Mouse (Mus musculus) midbrain, embryonic 14.5 days (tissue): Measurements from ENCODE around the gene Cyfip2. TPM values are rescaled to one million over a fixed set of nuclear protein-coding genes. Genes with fewer than 3 reads are reported as not detected.

Experiments
- ATAC-seq: fragments of 200-750 bp; cut with Nextera tagmentation; 2 replicates; pipeline ENCODE4 v1.8.0; 2017; ENCODE audit warnings: moderate number of reproducible peaks, moderate library complexity; ENCODE audit not compliant: low FRiP score, low TSS enrichment
- DNase-seq: peaks from one replicate; pipeline ENCODE4 v3.0.0-alpha.2; 2015
- H3K27ac ChIP-seq: fragments of 300-500 bp; sonication (generic); replicated peaks from 2 replicates; pipeline ENCODE4 v1.5.1; 2014; ENCODE audit warnings: mild to moderate bottlenecking, low read depth, low read length, moderate library complexity
- H3K27me3 ChIP-seq: fragments of 300-500 bp; sonication (generic); 2 replicates; pipeline ENCODE4 v1.6.1; 2014; ENCODE audit warnings: low read length, control low read depth, mixed read lengths; ENCODE audit not compliant: control insufficient read depth, insufficient read depth
- H3K36me3 ChIP-seq: fragments of 300-500 bp; sonication (generic); 2 replicates; pipeline ENCODE4 v1.6.1; 2014; ENCODE audit warnings: low read length, control low read depth; ENCODE audit not compliant: control insufficient read depth, insufficient read depth
- H3K4me1 ChIP-seq: fragments of 300-500 bp; sonication (generic); 2 replicates; pipeline ENCODE4 v1.6.1; 2014; ENCODE audit warnings: mild to moderate bottlenecking, antibody characterized with exemption, low read length, control low read depth; ENCODE audit not compliant: control insufficient read depth, insufficient read depth
- H3K4me2 ChIP-seq: fragments of 300-500 bp; sonication (generic); 2 replicates; pipeline ENCODE4 v1.6.1; 2014; ENCODE audit warnings: mild to moderate bottlenecking, low read length, moderate library complexity
- H3K4me3 ChIP-seq: fragments of 300-500 bp; sonication (generic); replicated peaks from 2 replicates; pipeline ENCODE4 v1.5.1; 2014; ENCODE audit warnings: low read depth, low read length
- H3K9ac ChIP-seq: fragments of 300-500 bp; sonication (generic); replicated peaks from 2 replicates; pipeline ENCODE4 v1.6.1; 2014; ENCODE audit warnings: mild to moderate bottlenecking, low read length, moderate library complexity
- H3K9me3 ChIP-seq: fragments of 300-500 bp; sonication (generic); 2 replicates; pipeline ENCODE4 v1.6.1; 2016; ENCODE audit warnings: low read length, control low read depth, mixed read lengths; ENCODE audit not compliant: control insufficient read depth
- WGBS: fragments of 180-500 bp; shearing (Covaris S2); extraction: QIAGEN DNeasy Blood & Tissue Kit; methylation state at CpG from one replicate; pipeline ENCODE4 v1.1.7; 2014; 5-methylcytosine and 5-hydroxymethylcytosine counted together
- polyA plus RNA-seq: library from polyadenylated mRNA; unstranded; fragments of >200 nt; fragmentation: Nextera tagmentation; extraction: Ambion mirVana; gene quantifications from 2 replicates; pipeline ENCODE4 v1.2.1, GENCODE M21; 2014

Cyfip2 gene
- polyA plus RNA-seq, 1 experiment from 2014 or later: 112 TPM

DNA sequence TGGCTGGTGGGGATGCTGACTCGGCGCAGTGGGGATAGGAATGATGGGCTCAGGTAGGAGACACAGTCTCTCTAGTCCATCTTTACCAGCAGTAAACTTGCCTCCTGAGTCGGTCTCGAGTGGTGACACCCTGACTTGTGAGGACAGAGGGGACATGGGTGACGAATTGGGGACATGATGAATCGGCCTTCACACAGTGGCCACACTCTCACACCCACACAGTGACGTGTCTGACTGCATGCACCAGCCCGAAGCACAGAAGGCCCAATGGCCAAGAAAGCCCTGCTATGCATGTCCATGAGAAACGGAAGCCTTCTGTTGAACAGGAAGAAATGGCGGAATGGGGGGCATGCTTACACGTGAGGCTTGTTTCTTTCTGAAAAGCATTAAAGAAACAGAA, 49.4 kb downstream of the Cyfip2 start:
- H3K4me3 ChIP-seq: no peak overlapping the region
- H3K9me3 ChIP-seq: no peaks in the 10 kb centered on the region
- H3K9ac ChIP-seq: no peak overlapping the region
- peaks cover 98% of the 10 kb centered on the region for H3K36me3 ChIP-seq
- H3K4me1 ChIP-seq: no peaks in the 10 kb centered on the region
- H3K27ac ChIP-seq: no peak overlapping the region
- no peak overlapping the region for H3K4me2 ChIP-seq
- 95% methylated on average over 11 of the region's 11 CpGs for WGBS
- no peak for ATAC-seq
- no peak for DNase-seq
- H3K27me3 ChIP-seq: no peaks in the 10 kb centered on the region

DNA sequence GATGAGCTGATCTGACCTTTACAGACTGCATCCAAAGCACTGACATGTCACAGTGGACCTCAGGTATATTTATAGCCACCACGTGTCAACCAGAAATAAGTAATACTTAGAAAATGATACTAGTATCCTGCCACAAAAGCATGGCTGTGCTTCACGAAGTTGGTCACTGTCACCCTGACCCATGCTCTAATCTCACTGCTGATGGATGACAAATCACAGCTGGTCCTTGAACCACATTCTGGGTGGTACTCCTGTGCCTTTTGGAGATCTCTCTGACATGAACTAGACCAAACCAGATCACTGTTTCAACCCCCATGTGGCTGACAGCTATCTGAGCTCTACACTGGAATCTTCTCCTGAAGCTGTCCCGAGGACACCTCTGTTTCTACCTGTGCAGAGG, 49.8 kb downstream of the Cyfip2 start:
- no peak for ATAC-seq
- H3K9me3 ChIP-seq: no peaks in the 10 kb centered on the region
- WGBS: 92% methylated on average over 3 of the region's 3 CpGs
- no peak overlapping the region for H3K4me2 ChIP-seq
- H3K27me3 ChIP-seq: no peaks in the 10 kb centered on the region
- no peak overlapping the region for H3K9ac ChIP-seq
- H3K4me1 ChIP-seq: no peaks in the 10 kb centered on the region
- no peak for DNase-seq
- no peak overlapping the region for H3K4me3 ChIP-seq
- H3K36me3 ChIP-seq: peaks cover 98% of the 10 kb centered on the region
- H3K27ac ChIP-seq: no peak overlapping the region

DNA sequence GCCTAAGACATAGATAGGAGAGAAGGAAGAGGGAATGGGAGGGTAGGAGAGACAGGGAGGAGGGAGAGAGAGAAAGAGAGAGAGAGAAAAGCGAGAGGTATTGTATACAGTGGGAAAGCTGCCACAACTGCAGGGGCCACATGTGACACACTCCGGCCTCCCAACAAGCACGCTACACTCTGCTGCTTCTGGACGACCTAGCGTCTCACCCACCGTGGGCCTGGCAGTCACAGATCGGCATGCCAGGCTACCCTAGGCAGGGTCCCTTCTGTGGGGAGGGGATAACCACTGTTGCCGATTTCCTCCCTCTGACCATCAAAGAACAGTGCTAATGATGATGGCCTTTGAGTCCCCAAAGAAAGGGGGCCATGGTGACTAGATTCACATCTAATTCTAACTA, 53.9 kb downstream of the Cyfip2 start:
- Histone ChIP-seq H3K4me2 (no peak overlapping the region), H3K4me3 (no peak overlapping the region), H3K27ac (no peak overlapping the region), H3K9ac (no peak overlapping the region), H3K27me3 (no peaks in the 10 kb centered on the region), H3K9me3 (no peaks in the 10 kb centered on the region), H3K4me1 (no peaks in the 10 kb centered on the region), H3K36me3 (peaks cover 94% of the 10 kb centered on the region)
- DNase-seq (no peak), ATAC-seq (no peak)
- 97% methylated on average over 8 of the region's 8 CpGs for WGBS

DNA sequence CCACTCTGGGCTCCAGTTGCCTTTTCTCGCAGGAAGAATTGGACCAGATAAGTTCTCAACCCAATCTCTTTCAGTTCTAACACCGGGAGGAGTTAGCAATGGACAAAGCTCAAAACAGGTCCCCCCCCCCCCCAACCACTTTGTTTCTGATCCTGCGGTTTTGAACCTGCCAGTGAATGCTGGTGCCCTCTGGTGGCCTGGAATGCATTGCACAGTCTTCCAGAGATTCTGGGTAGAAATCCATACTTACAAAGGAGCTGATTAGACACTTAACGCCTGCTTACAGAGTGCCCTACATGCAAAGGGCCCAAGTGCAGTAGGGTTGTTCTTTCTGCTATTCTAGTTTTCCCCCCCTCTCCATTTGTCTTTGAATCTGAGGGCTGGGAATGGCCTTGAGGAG, 54.5 kb downstream of the Cyfip2 start:
- Histone ChIP-seq H3K4me3 (no peak overlapping the region), H3K36me3 (peaks cover 94% of the 10 kb centered on the region), H3K27me3 (no peaks in the 10 kb centered on the region), H3K9ac (no peak overlapping the region), H3K4me2 (no peak overlapping the region), H3K9me3 (no peaks in the 10 kb centered on the region), H3K27ac (no peak overlapping the region), H3K4me1 (no peaks in the 10 kb centered on the region)
- DNase-seq (peak; percentile 51), ATAC-seq (no peak)
- WGBS: 69% methylated on average over 4 of the region's 4 CpGs

DNA sequence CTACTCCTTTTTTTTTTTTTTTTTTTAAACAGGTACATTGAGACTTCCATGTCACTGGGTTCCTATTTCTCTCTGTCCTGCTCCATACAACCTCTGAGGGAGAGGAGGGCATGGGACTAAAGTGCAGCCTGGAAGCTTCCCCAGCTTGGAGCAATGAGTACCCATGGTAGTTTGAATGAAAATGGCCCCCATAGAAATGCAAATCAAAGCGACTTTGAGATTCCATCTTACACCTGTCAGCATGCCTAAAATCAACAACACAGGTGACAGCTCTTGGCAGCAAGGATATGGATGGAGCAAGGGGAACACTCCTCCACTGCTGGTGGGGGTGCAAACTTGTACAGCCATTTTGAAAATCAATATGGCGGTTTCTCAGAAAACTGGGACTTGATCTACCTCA, 57.4 kb downstream of the Cyfip2 start:
- Histone ChIP-seq H3K27me3 (no peaks in the 10 kb centered on the region), H3K9me3 (no peaks in the 10 kb centered on the region), H3K4me3 (no peak overlapping the region), H3K27ac (no peak overlapping the region), H3K36me3 (peaks cover 94% of the 10 kb centered on the region), H3K4me2 (no peak overlapping the region), H3K4me1 (no peaks in the 10 kb centered on the region), H3K9ac (no peak overlapping the region)
- ATAC-seq: no peak
- WGBS: 92% methylated on average over 2 of the region's 2 CpGs
- no peak for DNase-seq

DNA sequence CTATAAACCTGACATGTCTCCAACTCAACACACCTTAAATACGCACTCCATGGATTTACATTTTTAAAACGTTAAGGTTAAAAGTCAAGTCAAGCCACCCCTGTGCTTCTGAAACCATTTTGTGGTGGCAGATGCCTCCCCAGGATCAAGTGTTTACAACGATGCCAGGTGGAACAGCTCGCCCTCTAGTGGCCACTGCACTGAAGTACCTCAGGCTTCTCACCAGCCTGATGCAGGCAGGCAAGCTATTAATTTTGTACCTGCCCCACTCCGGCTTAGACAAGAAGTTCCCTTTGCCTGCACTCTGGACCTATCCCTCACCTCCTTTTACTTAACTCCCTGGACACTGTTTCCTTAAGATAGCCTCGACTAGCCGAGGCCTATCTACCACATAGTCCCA, 60.7 kb downstream of the Cyfip2 start:
- DNase-seq: peak; percentile 84
- ATAC-seq: no peak; the same call in 1 of the 2 replicates
- Histone ChIP-seq H3K36me3 (peaks cover 94% of the 10 kb centered on the region), H3K9me3 (no peaks in the 10 kb centered on the region), H3K9ac (no peak overlapping the region), H3K4me1 (no peaks in the 10 kb centered on the region), H3K4me2 (no peak overlapping the region), H3K4me3 (no peak overlapping the region), H3K27ac (no peak overlapping the region), H3K27me3 (no peaks in the 10 kb centered on the region)
- 40% methylated on average over 7 of the region's 7 CpGs for WGBS

DNA sequence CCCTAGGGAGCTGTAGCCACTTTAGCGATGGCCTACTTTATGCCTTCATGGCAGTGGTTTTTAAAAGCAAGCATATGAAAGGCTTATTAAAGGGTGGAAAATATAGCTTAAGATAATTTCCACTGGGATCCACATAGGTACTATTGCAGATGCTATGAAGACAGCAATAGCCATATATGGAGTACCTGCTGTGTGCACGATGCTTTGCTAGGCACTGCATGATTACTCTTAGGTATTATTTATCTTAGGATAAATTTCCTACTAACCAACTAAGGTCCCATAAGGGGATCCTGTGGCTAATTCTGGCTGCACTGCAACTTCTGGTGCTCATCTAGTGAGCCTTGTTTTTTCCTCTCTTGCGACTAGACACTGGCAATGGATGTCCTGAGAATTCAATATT, 64.3 kb downstream of the Cyfip2 start:
- DNase-seq: no peak
- H3K4me2 ChIP-seq: no peak overlapping the region
- H3K36me3 ChIP-seq: peaks cover 91% of the 10 kb centered on the region

DNA sequence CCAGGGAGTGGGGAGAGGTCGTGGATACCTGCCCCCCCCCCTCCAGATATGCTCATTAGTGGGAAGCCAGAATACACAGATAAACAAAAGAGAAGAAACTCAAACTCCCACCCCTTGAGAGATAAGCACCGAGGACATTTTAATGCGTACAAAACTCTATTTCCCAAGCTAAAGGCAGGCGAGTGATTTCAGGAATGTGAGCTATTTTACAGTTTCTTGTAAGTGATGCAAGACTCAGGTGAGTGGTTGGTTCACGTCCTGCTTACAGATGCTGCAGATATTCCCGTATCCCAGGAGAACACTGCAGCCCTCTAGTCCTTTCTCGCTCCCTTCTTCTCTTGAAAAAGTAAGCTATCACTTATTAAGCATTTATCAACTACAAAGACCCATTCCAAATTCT, 66.3 kb downstream of the Cyfip2 start:
- DNase-seq: no peak
- Histone ChIP-seq H3K27ac (no peak overlapping the region), H3K27me3 (no peaks in the 10 kb centered on the region), H3K9me3 (no peaks in the 10 kb centered on the region), H3K4me2 (no peak overlapping the region), H3K4me3 (no peak overlapping the region), H3K36me3 (peaks cover 84% of the 10 kb centered on the region), H3K9ac (no peak overlapping the region), H3K4me1 (no peaks in the 10 kb centered on the region)
- no peak for ATAC-seq
- 87% methylated on average over 7 of the region's 7 CpGs for WGBS

More for the DNA sequence above, 64.3 kb downstream of the Cyfip2 start:
- no peaks in the 10 kb centered on the region for H3K27me3 ChIP-seq
- WGBS: 95% methylated on average over 3 of the region's 3 CpGs
- no peaks in the 10 kb centered on the region for H3K9me3 ChIP-seq
- no peak for ATAC-seq
- no peak overlapping the region for H3K4me3 ChIP-seq
- no peaks in the 10 kb centered on the region for H3K4me1 ChIP-seq
- H3K9ac ChIP-seq: no peak overlapping the region
- no peak overlapping the region for H3K27ac ChIP-seq

DNA sequence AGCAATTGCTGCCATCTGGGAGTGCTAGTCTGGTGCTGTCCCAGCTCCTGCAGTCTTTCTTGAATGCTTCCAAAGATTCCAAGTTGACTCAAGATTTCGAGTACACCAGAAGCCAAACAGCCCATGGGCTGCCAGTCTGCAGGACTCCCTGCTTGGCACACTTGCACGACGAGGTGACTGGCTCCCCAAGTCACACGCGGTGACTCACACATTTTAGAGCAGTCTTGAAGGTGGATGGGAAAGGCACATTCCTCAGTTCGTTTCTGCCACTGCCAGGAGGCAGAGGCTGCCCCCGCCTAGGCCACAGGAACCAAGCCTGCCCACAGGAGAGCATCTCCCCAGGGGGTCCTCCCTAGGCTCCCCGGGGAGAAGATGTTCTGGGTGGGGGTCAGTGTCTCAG, 66.7 kb downstream of the Cyfip2 start:
- Histone ChIP-seq H3K27me3 (no peaks in the 10 kb centered on the region), H3K9ac (no peak overlapping the region), H3K9me3 (no peaks in the 10 kb centered on the region), H3K27ac (no peak overlapping the region), H3K4me2 (no peak overlapping the region), H3K36me3 (peaks cover 84% of the 10 kb centered on the region), H3K4me3 (no peak overlapping the region), H3K4me1 (no peaks in the 10 kb centered on the region)
- DNase-seq: no peak
- 82% methylated on average over 8 of the region's 8 CpGs for WGBS
- ATAC-seq: no peak
